Mouse (Mus musculus): ENCODE measurements around the gene Igbp1. TPM values are rescaled to one million over a fixed set of nuclear protein-coding genes. Genes with fewer than 3 reads are reported as not detected.

Igbp1 gene
- 37.6 TPM for polyA plus RNA-seq (2012; fragmentation: generic; extraction: Trizol)

DNA sequence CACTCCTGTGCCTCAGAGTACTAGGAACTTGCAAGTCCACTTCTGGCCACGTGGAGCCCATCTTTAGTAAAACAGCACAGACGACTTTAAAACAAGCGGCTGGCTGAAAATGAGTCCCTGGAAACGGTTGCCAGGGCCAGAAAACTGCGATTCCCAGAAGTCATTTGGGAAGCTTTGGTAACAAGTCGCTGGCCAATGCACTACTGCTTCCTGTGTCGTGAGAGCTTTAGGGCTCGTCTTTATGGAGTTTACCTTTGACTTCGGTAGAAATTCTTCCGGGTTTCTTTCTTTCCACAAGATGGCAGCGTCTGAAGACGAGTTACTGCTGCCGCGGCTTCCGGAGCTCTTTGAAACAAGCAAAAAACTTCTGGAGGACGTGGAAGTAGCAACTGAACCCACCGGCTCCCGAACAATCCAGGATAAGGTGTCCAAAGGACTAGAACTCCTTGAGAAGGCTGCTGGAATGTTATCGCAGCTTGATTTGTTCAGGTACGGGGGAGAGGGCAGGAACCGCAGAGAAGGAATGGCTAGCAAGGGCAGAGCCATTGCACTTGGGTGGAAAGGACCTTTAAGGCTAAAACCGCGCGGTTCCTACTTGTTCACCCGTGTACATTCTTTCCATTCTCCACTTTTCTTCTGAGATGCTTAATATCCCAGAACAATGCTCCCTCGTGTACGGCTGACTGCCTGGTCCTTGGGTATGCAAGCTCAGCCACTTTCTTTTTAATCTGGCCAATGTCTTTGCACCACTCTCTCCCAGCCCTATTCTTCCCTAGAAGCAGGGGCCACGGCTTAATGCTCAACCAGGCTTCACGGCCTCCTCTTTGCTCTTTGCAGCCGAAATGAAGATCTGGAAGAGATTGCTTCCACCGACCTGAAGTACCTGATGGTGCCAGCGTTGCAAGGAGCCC, at the start of gene Igbp1:
Igbp1 (plus strand) TSS at position 224 of the 911 bp plus-strand sequence.
- Histone ChIP-seq H3K36me3 (ENCODE audit: control insufficient read depth, insufficient read depth) (peaks cover 4% of the 10 kb centered on the region), H3K27me3 (ENCODE audit: control insufficient read depth, insufficient read depth, insufficient read length) (no peaks in the 10 kb centered on the region), H3K79me2 (ENCODE audit: control insufficient read depth, insufficient read depth) (peaks cover 6% of the 10 kb centered on the region), H3K4me3 (peak within 1 kb of the TSS; percentile 46), H3K4me2 (ENCODE audit: low read depth) (peak within 1 kb of the TSS; percentile 71), H3ac (ENCODE audit: control insufficient read depth, insufficient read length) (no peak within 1 kb of the TSS)
- TF ChIP-seq POLR2AphosphoS2 (IDR thresholded peaks at IDR 0.05; ENCODE audit: insufficient read length, low read depth) = no peak
- peak; percentile 6 for TF ChIP-seq USF1 (IDR thresholded peaks at IDR 0.05; ENCODE audit: low read depth)
- TF ChIP-seq CEBPB (IDR thresholded peaks at IDR 0.05; ENCODE audit: insufficient read depth, poor library complexity, severe bottlenecking) = no peak

DNA sequence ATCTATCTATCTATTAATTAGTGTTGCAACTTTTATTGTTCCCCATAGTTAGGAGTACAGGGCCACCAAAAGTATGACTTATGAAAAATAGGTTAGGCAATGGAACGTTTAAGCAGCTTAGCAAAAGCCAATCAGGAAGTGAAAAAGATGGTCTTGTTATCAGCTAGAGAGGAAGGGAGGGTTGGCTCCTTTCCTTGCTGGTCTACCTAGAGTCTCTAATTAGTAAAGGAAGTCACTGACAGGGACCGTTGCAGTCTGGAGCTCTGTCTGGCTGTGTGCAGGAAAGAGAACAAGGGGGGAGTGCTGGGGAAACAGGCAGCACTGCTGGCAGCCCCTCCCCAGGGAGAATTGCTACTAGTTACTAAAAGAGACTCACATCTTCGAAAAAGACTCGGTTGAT, 26.0 kb upstream of the Igbp1 start:
- Histone ChIP-seq H3K4me3 (no peak overlapping the region), H3K79me2 (ENCODE audit: control insufficient read depth, insufficient read depth) (no peaks in the 10 kb centered on the region), H3ac (ENCODE audit: control insufficient read depth, insufficient read length) (no peak overlapping the region), H3K4me2 (ENCODE audit: low read depth) (no peak overlapping the region), H3K27me3 (ENCODE audit: control insufficient read depth, insufficient read depth, insufficient read length) (no peaks in the 10 kb centered on the region), H3K36me3 (ENCODE audit: control insufficient read depth, insufficient read depth) (no peaks in the 10 kb centered on the region)
- TF ChIP-seq MYOG (IDR thresholded peaks at IDR 0.05; ENCODE audit: control insufficient read depth in 1 of 3, insufficient read depth in 1 of 3, insufficient read length in 2 of 3, low read depth in 2 of 3) = no peak
- no peak for TF ChIP-seq REST (IDR thresholded peaks at IDR 0.05; ENCODE audit: insufficient read depth, insufficient read length)
- no peak for TF ChIP-seq TCF3 (IDR thresholded peaks at IDR 0.05; ENCODE audit: insufficient read length, low read depth)
- no peak for TF ChIP-seq CEBPB (IDR thresholded peaks at IDR 0.05; ENCODE audit: insufficient read depth, poor library complexity, severe bottlenecking)
- no peak for TF ChIP-seq E2F4 (IDR thresholded peaks at IDR 0.05; ENCODE audit: insufficient read depth)
- TF ChIP-seq TCF12 (IDR thresholded peaks at IDR 0.05; ENCODE audit: insufficient read depth, poor library complexity, severe bottlenecking) = no peak
- TF ChIP-seq POLR2A (IDR thresholded peaks at IDR 0.05; ENCODE audit: insufficient read length, low read depth) = no peak
- no peak for TF ChIP-seq USF1 (IDR thresholded peaks at IDR 0.05; ENCODE audit: low read depth)
- no peak for TF ChIP-seq SRF (IDR thresholded peaks at IDR 0.05; ENCODE audit: control insufficient read depth, insufficient read length, low read depth)
- no peak for TF ChIP-seq POLR2AphosphoS2 (IDR thresholded peaks at IDR 0.05; ENCODE audit: insufficient read length, low read depth)
- no peak for TF ChIP-seq MYOD1 (IDR thresholded peaks at IDR 0.05; ENCODE audit: control insufficient read depth in 1 of 3, insufficient read length in 2 of 3, low read depth in 2 of 3)
- TF ChIP-seq MAX (IDR thresholded peaks at IDR 0.05; ENCODE audit: low read depth) = no peak

DNA sequence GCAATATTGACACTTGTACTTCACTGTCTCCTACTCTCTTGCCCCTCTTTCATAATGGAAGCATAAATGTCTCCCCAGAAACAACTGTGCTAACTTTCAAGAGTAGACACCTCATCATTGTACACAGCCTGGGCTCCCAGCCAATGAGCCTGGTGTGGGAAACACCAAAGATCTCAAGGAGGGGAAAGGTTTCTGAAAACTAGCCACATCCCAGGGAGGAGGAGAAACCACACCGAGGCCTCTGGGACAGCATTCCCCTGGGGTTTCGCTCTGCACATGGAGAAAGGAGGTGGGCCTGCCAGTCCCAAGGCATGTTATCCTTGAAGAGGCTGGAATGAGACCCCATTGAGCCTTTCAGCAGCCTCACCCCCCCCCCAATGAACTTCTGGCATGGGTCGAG, 24.0 kb upstream of the Igbp1 start:
- no peaks in the 10 kb centered on the region for H3K36me3 ChIP-seq (ENCODE audit: control insufficient read depth, insufficient read depth)
- no peak overlapping the region for H3K4me2 ChIP-seq (ENCODE audit: low read depth)
- H3K27me3 ChIP-seq (ENCODE audit: control insufficient read depth, insufficient read depth, insufficient read length) = no peaks in the 10 kb centered on the region
- H3ac ChIP-seq (ENCODE audit: control insufficient read depth, insufficient read length) = no peak overlapping the region
- no peaks in the 10 kb centered on the region for H3K79me2 ChIP-seq (ENCODE audit: control insufficient read depth, insufficient read depth)
- no peak overlapping the region for H3K4me3 ChIP-seq
- no peak for TF ChIP-seq TCF12 (IDR thresholded peaks at IDR 0.05; ENCODE audit: insufficient read depth, poor library complexity, severe bottlenecking)

DNA sequence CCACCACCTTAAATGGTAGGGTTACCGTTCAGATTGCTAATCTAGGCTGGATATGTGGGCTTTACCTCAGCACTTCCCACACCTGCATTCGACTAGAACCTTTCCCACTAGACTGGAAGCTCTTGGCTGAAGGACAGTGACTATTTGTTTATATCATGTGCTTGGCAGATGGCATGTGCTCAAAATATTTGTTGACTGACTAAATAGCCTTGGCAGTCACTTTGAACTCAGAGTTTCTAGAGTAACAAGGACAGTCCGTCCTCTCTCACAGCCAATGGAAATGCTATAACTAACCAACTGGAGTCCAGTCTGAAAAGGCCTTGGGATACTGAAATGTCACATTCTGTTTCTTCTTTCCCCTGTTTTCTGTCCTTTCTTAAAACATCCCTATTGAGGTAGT, 22.6 kb upstream of the Igbp1 start:
- Histone ChIP-seq H3K79me2 (ENCODE audit: control insufficient read depth, insufficient read depth) (no peaks in the 10 kb centered on the region), H3K4me3 (no peak overlapping the region), H3K4me2 (ENCODE audit: low read depth) (no peak overlapping the region), H3K36me3 (ENCODE audit: control insufficient read depth, insufficient read depth) (no peaks in the 10 kb centered on the region), H3ac (ENCODE audit: control insufficient read depth, insufficient read length) (no peak overlapping the region), H3K27me3 (ENCODE audit: control insufficient read depth, insufficient read depth, insufficient read length) (no peaks in the 10 kb centered on the region)
- TF ChIP-seq REST (IDR thresholded peaks at IDR 0.05; ENCODE audit: insufficient read depth, insufficient read length) (no peak), TCF12 (IDR thresholded peaks at IDR 0.05; ENCODE audit: insufficient read depth, poor library complexity, severe bottlenecking) (no peak), TCF3 (IDR thresholded peaks at IDR 0.05; ENCODE audit: insufficient read length, low read depth) (no peak), CEBPB (IDR thresholded peaks at IDR 0.05; ENCODE audit: insufficient read depth, poor library complexity, severe bottlenecking) (no peak), MYOG (IDR thresholded peaks at IDR 0.05; ENCODE audit: control insufficient read depth in 1 of 3, insufficient read depth in 1 of 3, insufficient read length in 2 of 3, low read depth in 2 of 3) (no peak), MAX (IDR thresholded peaks at IDR 0.05; ENCODE audit: low read depth) (no peak), MYOD1 (IDR thresholded peaks at IDR 0.05; ENCODE audit: control insufficient read depth in 1 of 3, insufficient read length in 2 of 3, low read depth in 2 of 3) (no peak), POLR2AphosphoS2 (IDR thresholded peaks at IDR 0.05; ENCODE audit: insufficient read length, low read depth) (no peak), USF1 (IDR thresholded peaks at IDR 0.05; ENCODE audit: low read depth) (no peak), E2F4 (IDR thresholded peaks at IDR 0.05; ENCODE audit: insufficient read depth) (no peak)

DNA sequence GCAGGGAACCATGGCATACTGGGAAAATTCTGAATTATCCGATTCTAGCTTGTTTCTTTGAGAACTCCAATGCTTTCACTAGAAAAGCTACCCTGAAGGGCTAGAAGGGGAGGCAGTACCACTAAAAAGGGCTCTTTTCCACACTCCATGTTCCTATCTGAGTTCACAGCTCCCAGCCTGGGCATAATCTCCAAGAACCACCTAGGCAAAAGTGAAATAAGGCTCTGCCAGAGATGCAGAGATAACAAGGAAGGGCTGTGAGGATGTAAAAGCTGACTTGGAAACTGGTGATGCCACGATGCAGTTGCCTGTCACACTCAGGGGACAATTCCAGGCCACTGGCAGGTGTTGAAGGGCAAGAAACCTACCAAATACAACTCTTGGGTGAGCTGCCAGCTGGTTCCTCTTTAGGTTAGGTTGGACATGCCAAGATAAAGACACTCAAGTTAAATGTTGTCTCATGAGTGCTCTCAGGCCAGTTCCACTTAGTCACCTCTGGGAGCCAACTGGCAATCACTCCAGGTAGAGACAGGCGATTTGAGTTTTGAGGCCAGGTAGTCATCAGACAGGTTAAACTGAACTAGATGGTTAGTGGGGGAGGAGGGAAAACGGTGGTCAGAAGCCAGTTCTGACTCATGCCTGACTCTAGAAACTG, 18.4 kb upstream of the Igbp1 start:
- Histone ChIP-seq H3ac (ENCODE audit: control insufficient read depth, insufficient read length) (no peak overlapping the region), H3K36me3 (ENCODE audit: control insufficient read depth, insufficient read depth) (no peaks in the 10 kb centered on the region), H3K4me2 (ENCODE audit: low read depth) (no peak overlapping the region), H3K27me3 (ENCODE audit: control insufficient read depth, insufficient read depth, insufficient read length) (no peaks in the 10 kb centered on the region), H3K79me2 (ENCODE audit: control insufficient read depth, insufficient read depth) (no peaks in the 10 kb centered on the region), H3K4me3 (no peak overlapping the region)
- TF ChIP-seq SRF (IDR thresholded peaks at IDR 0.05; ENCODE audit: control insufficient read depth, insufficient read length, low read depth) (no peak), CEBPB (IDR thresholded peaks at IDR 0.05; ENCODE audit: insufficient read depth, poor library complexity, severe bottlenecking) (no peak), POLR2AphosphoS2 (IDR thresholded peaks at IDR 0.05; ENCODE audit: insufficient read length, low read depth) (no peak), USF1 (IDR thresholded peaks at IDR 0.05; ENCODE audit: low read depth) (no peak), POLR2A (IDR thresholded peaks at IDR 0.05; ENCODE audit: insufficient read length, low read depth) (no peak), TCF12 (IDR thresholded peaks at IDR 0.05; ENCODE audit: insufficient read depth, poor library complexity, severe bottlenecking) (no peak), REST (IDR thresholded peaks at IDR 0.05; ENCODE audit: insufficient read depth, insufficient read length) (no peak), MYOD1 (IDR thresholded peaks at IDR 0.05; ENCODE audit: control insufficient read depth in 1 of 3, insufficient read length in 2 of 3, low read depth in 2 of 3) (no peak), E2F4 (IDR thresholded peaks at IDR 0.05; ENCODE audit: insufficient read depth) (no peak), MYOG (IDR thresholded peaks at IDR 0.05; ENCODE audit: control insufficient read depth in 1 of 3, insufficient read depth in 1 of 3, insufficient read length in 2 of 3, low read depth in 2 of 3) (no peak)

Measured in myocyte (in vitro differentiated cells).